Mouse (Mus musculus): Measurements from ENCODE around the gene Rab1b.
A peak's percentile ranks its signal among the peaks of the same experiment; 100 is the strongest.
"Not testable (repeated sequence)": the region's sequence is repeated elsewhere in the genome, so short reads cannot be mapped to it uniquely, and the experiment has no call there.

Rab1b gene

DNA sequence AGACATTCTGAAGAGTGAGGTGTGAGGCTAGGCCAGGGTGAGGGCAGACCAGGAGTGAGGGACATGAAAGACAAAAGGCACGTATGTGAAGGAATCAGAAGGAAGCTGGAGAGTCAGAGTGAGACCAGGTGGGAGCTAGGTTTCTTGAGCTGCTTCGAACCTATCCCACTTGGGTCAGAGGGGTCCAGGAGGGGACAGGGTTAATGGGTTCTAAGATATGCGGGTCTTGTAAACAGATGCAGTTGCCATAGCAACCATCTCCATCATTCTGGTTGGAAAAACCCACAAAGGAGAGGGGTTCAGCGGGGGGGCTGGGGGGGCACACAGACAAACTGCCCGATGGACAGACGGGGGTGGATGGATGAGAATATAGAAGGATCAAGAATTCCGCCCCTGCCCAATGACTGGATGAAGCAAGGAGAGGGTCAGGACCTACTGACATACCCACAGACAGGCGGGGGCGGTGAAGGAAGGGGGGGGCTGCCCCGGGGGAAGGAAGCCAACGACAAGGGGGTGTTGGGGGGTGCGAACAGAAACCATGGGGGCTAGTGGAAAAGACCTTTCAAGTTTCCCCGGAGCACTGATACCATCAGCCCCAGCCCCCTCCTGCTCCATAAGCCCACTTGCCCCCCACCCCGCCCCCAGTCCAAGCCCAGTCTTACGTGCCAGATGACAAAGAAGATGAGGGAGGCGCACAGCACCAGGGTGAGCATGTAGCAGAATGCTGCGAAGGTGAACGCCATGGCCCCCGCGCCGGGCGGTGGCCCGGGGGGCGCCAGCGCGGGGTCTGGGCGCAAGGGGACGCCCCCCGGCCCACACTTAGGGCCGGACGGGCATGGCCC lies 9.1 kb downstream of the Rab1b start:
- no peak for DNase-seq (ENCODE audit: low spot score)

GRCm38 (mm10) chr19:5095887-5096474 lies 10.9 kb downstream of the Rab1b start:
- DNase-seq (ENCODE audit: low spot score): no peak

DNA sequence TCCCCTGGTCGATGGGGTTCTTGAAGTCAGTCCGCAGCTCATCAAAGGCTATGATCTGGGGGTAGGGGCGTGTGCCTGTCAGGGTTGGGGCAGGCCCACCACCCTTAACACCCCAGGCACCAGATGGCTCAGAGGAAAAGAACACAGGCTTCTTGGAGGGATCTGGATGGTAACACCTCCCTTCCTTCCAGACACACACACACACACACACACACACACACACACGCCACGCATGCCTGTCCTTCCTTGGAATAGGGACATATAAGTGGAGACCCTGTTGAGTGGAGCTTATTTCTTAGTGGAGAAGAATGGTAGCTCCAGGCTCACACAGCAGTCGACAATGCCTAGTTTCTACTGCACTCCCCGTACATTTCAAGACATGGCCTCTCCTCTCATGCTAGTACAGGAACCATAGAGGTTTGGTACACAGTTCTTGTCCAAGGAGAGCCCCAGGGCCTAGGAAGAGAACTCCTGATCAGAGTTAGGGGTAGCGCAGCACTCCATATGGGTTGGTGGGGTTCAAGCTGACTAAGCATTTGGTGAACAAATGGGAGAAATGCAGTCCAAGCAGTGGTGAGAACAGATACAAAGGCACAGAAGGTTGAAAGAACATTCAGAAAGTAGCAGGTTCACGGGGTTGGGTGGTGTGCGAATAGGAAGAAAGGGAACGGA lies 12.0 kb downstream of the Rab1b start:
- DNase-seq (ENCODE audit: low spot score): no peak

DNA sequence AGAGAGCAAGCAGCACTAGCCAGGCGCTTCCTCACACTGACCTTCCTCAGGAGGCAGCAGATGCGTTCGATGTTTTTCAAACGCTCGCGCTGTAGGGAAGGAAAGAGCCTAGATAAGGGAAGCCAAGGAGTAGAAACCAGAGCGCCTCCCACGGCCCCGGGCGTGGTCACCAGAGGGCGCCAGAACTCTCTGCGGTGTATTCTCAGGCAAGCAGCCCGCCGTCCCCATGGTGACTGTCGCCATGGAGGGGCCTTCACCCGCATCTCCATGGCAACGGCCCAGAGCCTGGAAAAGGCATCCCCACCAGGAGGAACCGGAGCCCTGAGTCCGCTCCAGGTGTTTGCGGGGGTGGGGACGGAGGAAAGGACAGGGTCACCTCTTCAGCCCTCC lies 12.6 kb downstream of the Rab1b start:
- DNase-seq (ENCODE audit: low spot score): peak; percentile 92

DNA sequence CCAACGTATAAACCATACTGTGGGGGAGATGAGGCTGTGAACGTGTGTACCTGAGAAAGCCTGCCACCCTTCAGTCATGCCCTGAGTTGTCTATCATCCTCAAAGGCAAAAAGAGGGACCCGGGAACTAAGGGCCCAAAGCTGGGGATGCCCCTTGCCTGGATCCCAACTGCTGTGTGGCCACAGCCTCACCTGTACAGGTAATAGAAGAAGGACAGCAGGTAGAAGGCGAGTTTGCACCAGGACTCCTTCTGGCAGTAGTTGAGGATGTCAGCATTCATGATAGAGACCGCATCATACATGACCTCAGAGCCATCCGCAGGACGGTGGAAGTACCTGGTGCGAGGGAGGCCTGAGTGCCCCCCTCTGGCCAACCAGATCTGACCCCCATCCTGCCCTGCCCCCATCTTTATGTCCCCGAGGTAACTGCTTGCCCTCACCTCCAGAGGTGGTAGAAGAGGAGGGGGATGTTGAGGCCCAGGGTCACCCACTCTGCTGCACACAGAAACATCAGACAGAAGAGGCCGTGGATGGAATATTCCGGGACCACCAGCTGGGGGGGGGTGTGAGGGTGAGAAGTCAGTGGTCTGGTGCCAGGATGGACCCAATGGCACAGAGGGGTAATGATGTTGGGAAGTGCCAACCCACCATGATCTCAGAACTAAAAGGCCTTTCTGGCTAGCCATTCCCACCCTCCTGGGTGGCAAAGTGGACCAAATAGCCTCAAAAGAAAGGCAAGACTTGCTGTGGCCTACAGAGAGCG lies 13.2 kb downstream of the Rab1b start:
- no peak for DNase-seq (ENCODE audit: low spot score)

GRCm38 (mm10) chr19:5092083-5092482 lies 14.8 kb downstream of the Rab1b start:
- no peak for DNase-seq (ENCODE audit: low spot score)

DNA sequence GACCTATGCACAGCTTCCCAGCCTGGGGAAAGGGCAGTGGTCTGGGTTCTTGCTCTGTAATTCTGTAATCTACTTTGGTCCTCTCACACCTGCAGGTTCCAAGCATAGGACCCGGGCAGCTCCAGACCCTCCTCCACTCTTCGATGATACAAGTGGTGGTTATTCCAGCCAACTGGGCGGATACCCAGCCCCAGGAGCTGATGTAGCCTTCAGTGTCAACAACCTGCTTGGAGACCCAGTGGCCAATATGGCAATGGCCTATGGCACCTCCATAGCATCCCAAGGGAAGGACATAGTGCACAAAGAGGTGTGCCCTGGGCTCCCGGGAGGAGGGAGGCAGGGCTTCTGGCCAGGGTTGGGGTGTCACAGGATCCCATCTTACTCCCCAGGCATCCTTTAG lies 17.5 kb downstream of the Rab1b start:
- no peak for DNase-seq (ENCODE audit: low spot score)

GRCm38 (mm10) chr19:5087884-5088728 lies 18.8 kb downstream of the Rab1b start, which contains the start of gene Yif1a:
Yif1a (plus strand) TSS chr19:5088538.
- DNase-seq (ENCODE audit: low spot score): peak; percentile 93

GRCm38 (mm10) chr19:5086533-5086932 lies 20.3 kb downstream of the Rab1b start:
- DNase-seq (ENCODE audit: low spot score): not testable (repeated sequence)

DNA sequence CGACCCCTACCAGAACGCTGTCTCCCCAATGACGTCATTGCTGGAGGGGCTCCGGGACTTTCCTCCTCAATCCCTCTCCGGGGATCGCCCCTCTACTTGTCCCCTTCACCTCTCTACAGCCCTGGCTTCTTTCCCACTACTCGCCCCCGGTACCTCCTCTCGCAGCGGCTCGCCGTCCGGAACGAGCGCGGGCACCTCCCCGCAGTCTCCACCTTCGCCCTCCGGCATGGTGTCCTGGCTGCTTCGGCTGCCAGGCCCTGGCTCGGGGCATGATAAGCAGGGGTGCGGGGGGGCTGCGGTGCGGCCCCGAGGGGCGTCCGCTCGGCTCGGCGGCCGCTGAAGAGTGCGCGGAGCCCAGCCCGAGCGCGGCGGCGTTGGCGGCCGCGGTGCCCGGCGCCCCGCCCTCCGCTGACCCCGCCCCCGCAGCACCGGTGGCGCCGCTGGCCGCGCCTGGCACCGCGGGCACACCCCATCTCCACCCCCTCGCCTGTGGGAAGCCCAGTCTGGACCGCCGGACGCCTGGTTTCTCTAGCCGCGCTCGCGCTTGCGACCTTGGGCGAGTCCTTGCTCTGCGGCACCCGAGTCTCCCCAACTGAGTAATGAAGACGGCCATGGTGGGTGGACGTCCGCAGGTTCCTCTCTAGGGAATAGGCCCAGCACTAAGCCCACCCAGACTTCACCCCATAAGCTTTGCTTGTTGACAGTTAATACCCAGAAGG lies 21.6 kb downstream of the Rab1b start, which contains the start of gene Tmem151a:
Tmem151a (minus strand) TSS at position 387 of the 719 bp plus-strand sequence.
- DNase-seq (ENCODE audit: low spot score): peak; percentile 46

GRCm38 (mm10) chr19:5084834-5085144 lies 22.1 kb downstream of the Rab1b start:
- DNase-seq (ENCODE audit: low spot score): no peak

DNA sequence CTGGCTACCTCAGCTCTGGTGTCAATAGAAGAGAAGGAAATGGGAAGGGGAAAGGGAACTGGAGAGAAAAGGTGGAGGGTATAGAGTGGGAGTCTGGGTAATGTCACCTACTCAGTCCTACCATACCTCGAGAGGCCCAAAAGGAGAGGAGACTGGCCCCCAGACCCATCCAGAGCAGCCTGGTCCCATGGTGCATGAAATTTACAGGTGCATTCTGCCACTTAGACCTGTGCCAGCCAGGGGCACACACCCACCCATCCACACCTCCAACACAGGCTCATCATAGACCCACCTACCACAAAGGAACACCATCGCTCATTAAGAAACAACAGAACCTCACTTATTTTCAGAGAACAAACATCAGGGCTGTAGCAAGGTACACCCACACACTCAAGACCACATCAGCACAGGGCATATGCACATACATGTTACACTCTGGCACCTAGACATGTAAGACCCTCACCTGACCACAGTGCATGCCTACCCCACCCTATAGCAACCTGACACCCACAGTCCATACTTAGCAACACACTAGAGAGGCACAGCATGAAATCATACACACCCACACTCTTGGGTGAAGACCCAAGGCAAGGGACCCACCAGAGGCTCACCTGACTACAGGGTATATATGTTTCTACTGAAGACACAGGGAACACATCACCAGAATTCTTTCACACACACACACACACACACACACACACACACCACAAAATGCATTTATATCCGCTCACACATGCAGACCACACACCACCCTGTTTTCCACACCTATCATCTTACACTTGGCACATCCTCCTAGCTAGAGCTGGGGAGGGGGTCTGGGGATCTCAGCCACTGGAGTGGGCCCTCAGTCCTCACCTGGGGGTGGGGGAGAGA lies 22.7 kb downstream of the Rab1b start:
- no peak for DNase-seq (ENCODE audit: low spot score)

DNA sequence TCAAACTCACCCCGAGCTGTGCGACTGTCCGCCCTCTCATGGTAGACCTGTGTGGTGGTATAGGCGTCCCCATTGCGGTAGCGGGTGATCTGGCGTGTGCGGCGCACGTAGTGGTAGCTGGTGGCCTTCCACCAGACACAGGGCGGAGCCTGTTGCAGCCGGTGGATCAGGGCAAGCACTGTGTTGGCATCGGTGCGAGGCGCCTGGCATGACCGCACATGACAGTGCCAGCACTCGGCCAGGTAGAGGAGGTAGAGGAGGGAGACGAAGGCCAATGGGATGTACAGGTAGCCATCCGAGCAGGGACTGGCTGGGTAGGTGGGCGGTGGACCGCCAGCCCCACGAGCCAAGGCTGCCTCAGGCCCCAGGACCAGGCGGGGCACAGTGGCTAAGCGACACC lies 24.3 kb downstream of the Rab1b start:
- DNase-seq (ENCODE audit: low spot score): no peak

DNA sequence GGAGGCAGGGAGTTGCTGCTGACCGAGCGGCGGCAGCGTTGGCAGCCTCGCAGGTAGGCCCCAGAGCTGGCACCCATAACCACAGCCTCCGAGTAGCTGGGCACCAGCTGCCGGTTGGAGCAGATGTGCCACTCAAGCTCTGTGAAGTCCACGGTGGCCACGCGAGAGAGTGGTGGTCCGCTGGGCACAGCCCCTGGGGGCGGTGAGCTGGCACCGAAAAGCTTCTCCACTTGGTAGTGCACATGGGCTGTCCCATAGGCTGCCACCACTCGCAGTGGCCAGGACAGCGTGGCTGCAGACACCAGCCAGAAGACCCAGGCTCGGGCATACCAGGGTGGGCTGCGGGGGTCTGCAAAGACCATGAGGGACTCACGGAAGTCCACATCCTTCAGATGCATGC lies 24.9 kb downstream of the Rab1b start:
- DNase-seq (ENCODE audit: low spot score): no peak

DNA sequence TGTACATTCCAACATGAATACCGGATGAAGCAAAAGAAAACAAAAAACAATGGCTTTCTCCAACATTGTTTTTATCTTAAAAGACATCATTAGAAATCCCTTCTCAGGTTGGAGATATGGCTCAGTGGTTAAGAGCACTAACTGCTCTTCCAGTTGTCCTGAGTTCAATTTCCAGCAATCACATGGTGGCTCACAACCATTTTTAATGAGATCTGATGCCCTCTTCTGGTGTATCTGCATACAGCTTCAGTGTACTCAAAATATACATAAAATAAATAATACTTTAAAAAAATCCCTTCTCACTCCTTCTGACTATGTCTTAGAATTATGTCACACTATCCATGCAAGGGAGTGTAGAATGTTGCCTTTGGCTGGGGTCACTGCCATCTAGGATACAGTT lies 27.6 kb downstream of the Rab1b start:
- no peak for DNase-seq (ENCODE audit: low spot score)

GRCm38 (mm10) chr19:5073518-5073917 lies 33.4 kb downstream of the Rab1b start:
- no peak for DNase-seq (ENCODE audit: low spot score)

DNA sequence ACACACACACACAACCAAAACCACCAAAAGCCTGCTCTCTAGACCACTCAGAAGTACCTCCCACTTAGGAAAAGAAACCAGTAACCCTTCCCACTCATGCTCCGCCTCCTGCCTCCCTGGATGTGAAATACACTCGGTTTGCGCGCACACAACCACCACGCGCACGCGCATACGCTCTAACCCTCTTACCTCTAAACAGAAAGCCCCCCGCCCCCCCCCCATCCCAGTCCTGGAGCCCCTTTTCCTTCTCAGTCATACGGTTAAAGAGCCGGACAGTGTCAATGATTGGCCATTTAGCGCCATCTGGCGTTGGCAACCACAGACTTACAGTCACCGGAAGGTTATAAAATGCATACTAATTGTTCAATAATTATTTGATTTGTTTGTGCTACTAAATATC lies 33.8 kb downstream of the Rab1b start:
- DNase-seq (ENCODE audit: low spot score): peak; percentile 63

GRCm38 (mm10) chr19:5072389-5073019 lies 34.4 kb downstream of the Rab1b start:
- no peak for DNase-seq (ENCODE audit: low spot score)

All from urinary bladder, postnatal 25 days (tissue).